In the genomic region with DNA sequence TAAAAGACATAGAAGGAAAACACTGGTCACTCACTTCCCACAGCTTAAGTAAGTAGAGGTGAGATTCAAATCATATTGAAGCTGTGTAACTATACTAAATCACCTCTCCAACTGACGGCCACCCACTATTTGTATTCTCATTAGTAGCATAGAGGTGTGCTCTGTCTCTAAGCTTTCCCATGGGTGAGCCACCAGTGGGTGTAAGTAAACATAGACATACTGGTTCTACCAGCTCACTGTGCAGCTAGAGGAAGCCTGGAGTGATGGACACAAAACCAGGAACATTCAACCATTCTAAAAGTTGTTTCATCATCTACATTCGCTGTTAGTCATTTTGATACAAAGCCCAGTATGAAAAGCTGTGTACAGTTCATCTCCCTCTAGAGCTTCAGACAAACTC, we compare ENCODE assay signal across 28 mouse cellular contexts.
"Had no signal": no experiment of that assay in that cellular context is flagged by ENCODE, and none has a peak within 500 bp of the region (broad histone marks: within the 10 kb centered on the region; RNA-seq: fewer than 3 reads in every experiment).

No protein-coding gene starts in this region.

- H3K4me2 ChIP-seq: embryonic facial prominence, embryonic 12.5 days; embryonic facial prominence, embryonic 13.5 days; embryonic facial prominence, embryonic 15.5 days; forebrain, embryonic 12.5 days; forebrain, embryonic 13.5 days; forebrain, embryonic 15.5 days had no signal

- H3K36me3 ChIP-seq: embryonic facial prominence, embryonic 10.5 days; embryonic facial prominence, embryonic 12.5 days; embryonic facial prominence, embryonic 13.5 days; embryonic facial prominence, embryonic 15.5 days; forebrain, embryonic 10.5 days; forebrain, embryonic 12.5 days; forebrain, embryonic 15.5 days had no signal

- DNase-seq: cerebellum, adult 2 months; cerebellum, adult 8-10 months; cerebellum, adult 9-10 months; cerebellum, adult 9-11 months; cerebellum, postnatal 10 days; cerebellum, postnatal 14 days; cerebellum, postnatal 25 days; cerebellum, postnatal 36 days; embryo, embryonic 11 days; forebrain, postnatal 0 days; gastrocnemius, adult 2 months; gastrocnemius, postnatal 10 days; gastrocnemius, postnatal 14 days; gastrocnemius, postnatal 25 days; gastrocnemius, postnatal 36 days; heart, adult 18-20 months; heart, adult 2 months had no signal

- H3K4me3 ChIP-seq: embryonic facial prominence, embryonic 10.5 days; embryonic facial prominence, embryonic 12.5 days; embryonic facial prominence, embryonic 13.5 days; embryonic facial prominence, embryonic 15.5 days; erythroblast, embryonic 14.5 days; forebrain, embryonic 10.5 days; forebrain, embryonic 12.5 days; forebrain, embryonic 13.5 days; forebrain, embryonic 15.5 days; gastrocnemius, adult 2 months; heart, adult 2 months had no signal

- H3K27ac ChIP-seq: embryonic facial prominence, embryonic 10.5 days; embryonic facial prominence, embryonic 12.5 days; embryonic facial prominence, embryonic 13.5 days; embryonic facial prominence, embryonic 15.5 days; forebrain, embryonic 10.5 days; forebrain, embryonic 12.5 days; forebrain, embryonic 13.5 days; forebrain, embryonic 15.5 days; gastrocnemius, adult 2 months; heart, adult 2 months had no signal

- H3K9me3 ChIP-seq: embryonic facial prominence, embryonic 10.5 days; embryonic facial prominence, embryonic 12.5 days; embryonic facial prominence, embryonic 13.5 days; embryonic facial prominence, embryonic 15.5 days; forebrain, embryonic 10.5 days; forebrain, embryonic 12.5 days; forebrain, embryonic 13.5 days; forebrain, embryonic 15.5 days had no signal

- ATAC-seq: forebrain, embryonic 13.5 days; forebrain, embryonic 14.5 days; forebrain, embryonic 15.5 days; forebrain, embryonic 16.5 days; forebrain, postnatal 0 days had no signal

- H3K4me1 ChIP-seq: embryonic facial prominence, embryonic 12.5 days; embryonic facial prominence, embryonic 13.5 days; embryonic facial prominence, embryonic 15.5 days; forebrain, embryonic 12.5 days; forebrain, embryonic 13.5 days; forebrain, embryonic 15.5 days had no signal

- H3K27me3 ChIP-seq: embryonic facial prominence, embryonic 12.5 days; embryonic facial prominence, embryonic 13.5 days; embryonic facial prominence, embryonic 15.5 days; forebrain, embryonic 12.5 days; forebrain, embryonic 13.5 days; forebrain, embryonic 15.5 days had no signal

- H3K9ac ChIP-seq: embryonic facial prominence, embryonic 12.5 days; embryonic facial prominence, embryonic 13.5 days; embryonic facial prominence, embryonic 15.5 days; forebrain, embryonic 12.5 days; forebrain, embryonic 13.5 days; forebrain, embryonic 15.5 days; forebrain, postnatal 0 days had no signal
